In genomic region chr11:116847187-116848085, GRCm38 (mm10) we compare ENCODE assay signal across 1 mouse cellular context.
TF ChIP-seq lines count a peak whose summit lies in the region.

No protein-coding gene starts in this region.

TF ChIP-seq in CH12.LX, 34 proteins besides CTCF, POLR2A, EP300 and RAD21:
- no peak for TF ChIP-seq TCF12 (IDR thresholded peaks at IDR 0.05; ENCODE audit: low read depth, low read length)
- no peak for TF ChIP-seq MAFK (IDR thresholded peaks at IDR 0.05; ENCODE audit: insufficient replicate concordance, low read length)
